Mouse (Mus musculus): ENCODE results near the gene Flrt2.

DNA sequence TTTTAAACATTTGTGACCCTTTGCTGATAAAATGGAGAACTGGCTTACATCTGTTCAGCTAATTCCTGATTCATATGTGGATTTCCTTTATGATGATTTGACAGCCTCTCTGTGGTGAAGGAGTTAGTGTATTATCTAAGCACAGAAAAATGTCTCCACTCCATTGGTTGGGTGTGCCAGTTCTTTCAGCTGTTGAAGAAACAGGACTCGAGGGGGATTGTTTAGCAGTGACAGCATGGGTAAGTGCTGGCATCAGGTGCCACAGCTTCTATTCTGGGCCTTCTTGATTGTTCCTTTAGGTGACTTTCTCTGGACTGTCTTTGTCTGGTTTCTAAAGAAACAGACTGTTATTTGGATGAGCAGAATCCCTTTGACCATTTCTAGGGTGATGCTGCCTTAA is 42.0 kb downstream of the Flrt2 start:
- TF ChIP-seq CTCF (IDR thresholded peaks at IDR 0.05; ENCODE audit: low read depth, low read length) (no peak), POLR2A (IDR thresholded peaks at IDR 0.05; ENCODE audit: insufficient read depth, low read length) (no peak), EP300 (IDR thresholded peaks at IDR 0.05; ENCODE audit: insufficient read depth, low read depth, low read length) (no peak)

All from ES-Bruce4 (cell line).